Mouse (Mus musculus): ENCODE measurements at regions not wholly inside any gene's neighbourhood (a gene's known extent, or its start where the extent isn't known, plus 50 kb on each side); places are given as distances from the start of the nearest gene placed in this dataset.

GRCm38 (mm10) chr4:31689083-31689482 lies 274.8 kb upstream of the Map3k7 start:
- TF ChIP-seq EP300 (IDR thresholded peaks at IDR 0.05; ENCODE audit: low read depth) (no peak), CTCF (IDR thresholded peaks at IDR 0.05; ENCODE audit: low read depth) (no peak)

Measured in liver, postnatal 0 days (tissue).